Mouse (Mus musculus): ENCODE data around the gene Myh1.
A peak's percentile ranks its signal among the peaks of the same experiment; 100 is the strongest.

Myh1 gene

DNA sequence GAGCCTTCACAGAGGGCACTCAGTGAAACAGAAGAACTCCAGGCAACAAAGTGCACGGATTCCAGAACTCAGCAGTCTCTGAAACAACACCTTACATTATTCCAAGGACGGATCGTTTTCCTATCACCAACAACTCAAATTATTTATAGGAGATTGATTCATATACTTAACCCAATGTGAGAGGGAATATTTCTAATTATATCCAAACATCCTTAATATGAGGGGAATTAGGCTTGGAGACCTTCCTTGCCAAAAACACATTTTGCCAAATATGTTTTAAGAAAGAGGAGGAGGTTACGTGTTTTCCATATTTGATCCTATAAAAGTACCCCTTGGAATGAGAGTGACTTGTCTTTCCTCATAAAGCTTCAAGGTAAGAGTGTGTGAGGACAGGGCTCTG lies at the start of gene Myh1:
Gene Myh1 (plus strand): TSS at position 301 of the 400 bp plus-strand sequence.
- no peak for DNase-seq

DNA sequence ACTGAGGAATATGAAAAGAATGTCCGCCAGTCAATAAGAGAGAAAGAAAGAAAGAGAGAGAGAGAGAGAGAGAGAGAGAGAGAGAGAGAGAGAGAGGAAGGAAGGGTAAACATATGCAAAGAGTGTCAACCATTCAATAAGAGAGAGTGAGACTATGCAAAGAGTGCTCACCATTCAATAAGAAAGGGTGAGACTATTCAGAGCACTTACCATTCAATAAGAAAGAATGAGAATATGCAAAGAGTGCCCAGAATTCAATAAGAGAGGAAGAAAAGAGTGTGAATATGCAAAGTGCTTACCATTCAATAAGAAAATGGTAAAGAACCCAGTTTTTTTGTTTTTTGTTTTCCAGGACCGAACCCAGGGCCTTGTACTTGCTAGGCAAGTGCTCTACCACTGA lies 49.6 kb upstream of the Myh1 start:
- DNase-seq, result no peak

DNA sequence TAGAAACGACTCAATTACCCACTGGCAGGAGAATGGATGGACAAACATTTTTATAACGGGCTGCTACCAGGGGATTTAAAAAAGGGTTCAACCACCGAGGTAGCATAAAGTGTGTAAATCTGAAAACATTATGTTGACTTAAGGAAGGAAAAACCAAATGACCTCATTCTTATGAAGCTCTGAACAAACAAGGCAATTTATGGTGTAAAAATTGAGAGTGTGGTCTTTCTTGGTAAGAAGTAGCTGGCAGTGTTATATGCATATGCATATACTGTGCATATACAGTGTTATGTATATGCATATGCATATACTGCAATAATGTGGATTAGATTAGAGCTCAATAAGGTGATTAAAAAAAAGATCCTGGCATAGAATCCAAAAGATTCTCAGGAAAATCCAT lies 48.7 kb upstream of the Myh1 start:
- no peak for DNase-seq

DNA sequence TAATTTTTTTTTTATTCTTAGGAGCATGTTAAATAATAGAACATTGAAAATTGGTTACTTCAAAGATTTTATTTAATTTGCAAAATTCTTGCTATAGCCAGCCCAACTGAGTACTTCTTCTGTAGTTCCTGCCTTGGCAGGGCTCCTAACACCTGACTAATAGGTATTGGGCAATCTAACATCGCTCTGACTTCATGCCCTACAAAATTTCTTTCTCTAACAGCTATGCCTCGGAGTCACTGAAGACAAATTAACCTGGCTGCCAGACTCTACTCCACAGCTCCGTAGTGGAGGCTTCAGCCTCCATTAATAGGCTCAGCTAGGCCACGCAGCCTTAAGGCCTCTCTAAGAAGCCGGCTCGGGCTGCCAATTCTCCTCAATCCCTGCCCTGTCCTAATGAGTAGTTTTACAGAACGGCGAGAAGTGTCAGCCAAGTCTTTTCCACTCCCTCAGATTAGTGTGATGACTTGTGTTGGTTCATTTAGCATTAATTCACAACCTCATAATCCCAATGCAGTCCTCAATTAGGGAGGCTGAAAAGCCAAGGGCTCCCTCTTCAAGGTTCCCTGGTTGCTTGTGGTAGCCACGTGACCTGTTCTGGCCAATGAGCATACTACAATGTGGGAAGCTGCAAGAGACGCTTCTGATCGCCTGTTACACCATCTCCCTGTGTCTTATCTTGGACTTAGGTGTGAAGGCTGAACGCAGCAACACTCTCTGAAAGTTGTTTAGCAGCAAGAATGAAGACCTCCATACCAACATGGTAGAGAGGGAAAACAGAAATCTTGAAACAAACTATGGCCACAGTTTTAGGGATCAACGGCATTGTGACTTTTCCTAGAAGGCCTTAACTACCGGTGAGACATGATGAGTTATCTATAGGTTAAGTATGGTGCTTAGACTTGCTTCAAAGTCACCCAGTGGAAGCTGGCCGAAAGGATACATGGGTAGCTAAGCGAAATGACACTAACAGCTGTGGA lies 47.9 kb upstream of the Myh1 start:
- no peak for DNase-seq

DNA sequence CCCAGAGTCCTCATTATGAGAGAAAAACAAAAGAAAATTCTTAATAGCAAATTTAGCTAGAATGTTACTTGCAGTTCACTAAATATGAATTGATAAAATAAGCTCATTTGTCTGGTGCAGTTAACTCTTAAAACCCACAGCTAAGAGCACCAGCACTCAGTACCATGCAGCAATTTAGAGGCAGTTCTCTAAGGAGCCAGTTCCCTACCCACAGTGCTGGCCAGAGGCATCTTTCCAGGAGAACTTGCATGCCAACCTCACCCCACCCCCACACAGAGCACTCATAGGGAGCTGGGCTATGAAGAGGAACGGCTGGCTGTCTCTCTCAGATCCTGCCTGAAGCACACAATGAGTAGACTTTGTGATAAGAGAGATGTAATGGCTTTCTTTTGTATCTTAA lies 46.7 kb upstream of the Myh1 start:
- DNase-seq, result no peak

DNA sequence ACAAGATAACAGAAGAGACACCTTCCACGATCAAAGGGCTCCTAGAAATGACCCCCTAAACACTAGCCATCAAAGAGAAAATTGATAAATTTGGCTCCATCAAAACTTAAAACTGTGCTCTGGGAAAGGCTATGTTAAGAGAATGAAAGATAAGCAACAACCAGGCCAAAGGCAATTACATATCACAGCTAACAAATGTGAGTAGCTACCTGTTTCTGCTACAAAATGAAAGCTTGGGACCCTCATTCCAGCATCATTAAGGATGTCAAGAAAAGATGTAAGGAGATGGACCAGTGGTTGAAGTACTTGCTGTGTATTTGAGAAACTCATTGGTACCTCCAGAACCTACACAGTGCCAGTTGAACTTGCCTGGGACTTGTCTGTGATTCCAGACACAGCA lies 46.0 kb upstream of the Myh1 start:
- DNase-seq, result no peak

DNA sequence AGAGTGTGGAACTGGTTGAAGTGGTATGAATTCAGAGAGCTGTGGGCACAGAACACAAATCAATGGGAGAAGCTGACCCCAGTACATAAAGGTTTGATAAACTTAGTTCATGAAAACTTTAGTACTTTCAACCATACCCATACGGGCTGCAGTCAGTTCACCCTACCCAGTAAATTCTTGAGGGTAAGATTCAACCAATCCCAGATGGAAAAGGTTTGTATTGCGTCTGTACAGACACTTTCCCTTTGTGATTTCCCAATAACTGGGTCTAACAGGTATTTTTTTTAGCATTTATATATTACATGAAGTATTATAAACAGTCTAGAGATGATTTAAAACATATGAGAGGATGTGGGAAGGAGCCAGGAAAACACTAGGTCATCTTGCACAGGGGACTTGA lies 44.2 kb upstream of the Myh1 start:
- DNase-seq, result no peak

DNA sequence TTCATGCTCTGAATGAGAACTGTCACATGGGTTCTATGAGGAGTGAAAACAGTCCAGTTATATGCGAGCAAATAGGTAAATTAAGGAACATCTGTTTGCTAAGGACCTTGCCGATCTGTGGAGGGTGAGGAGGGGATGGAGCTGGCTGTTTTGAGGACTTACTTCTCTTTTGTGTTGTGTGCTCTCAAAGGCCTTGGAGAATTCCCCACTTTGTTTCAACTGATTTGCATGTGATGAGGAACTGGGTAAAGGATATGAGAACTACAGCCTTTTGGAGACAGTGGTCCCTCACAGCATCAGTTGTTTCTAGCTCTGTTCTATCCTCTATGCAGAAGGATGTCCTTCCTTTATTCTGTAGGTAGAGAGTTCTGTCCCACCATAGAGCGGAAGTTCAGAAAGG lies 39.7 kb upstream of the Myh1 start:
- DNase-seq, result no peak

DNA sequence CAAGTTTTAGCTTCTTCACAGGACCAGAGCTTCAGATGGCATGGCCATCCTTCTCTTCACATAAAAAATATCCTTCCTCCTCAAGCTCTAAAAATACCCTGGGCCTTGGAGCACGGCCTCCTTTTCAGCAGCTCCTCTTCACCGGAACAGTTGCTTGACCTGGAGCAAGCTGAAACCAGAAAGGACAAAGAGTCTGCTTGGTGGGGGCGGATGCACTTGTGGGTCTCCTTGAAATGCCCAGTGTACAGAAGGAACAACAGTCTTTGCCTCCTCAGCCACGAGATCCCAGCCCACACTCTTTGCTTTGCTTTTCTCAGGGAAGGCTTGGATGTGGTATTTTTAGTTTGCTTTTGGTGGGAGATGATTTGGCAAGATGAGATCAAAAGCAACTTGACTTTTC lies 36.2 kb upstream of the Myh1 start:
- no peak for DNase-seq

DNA sequence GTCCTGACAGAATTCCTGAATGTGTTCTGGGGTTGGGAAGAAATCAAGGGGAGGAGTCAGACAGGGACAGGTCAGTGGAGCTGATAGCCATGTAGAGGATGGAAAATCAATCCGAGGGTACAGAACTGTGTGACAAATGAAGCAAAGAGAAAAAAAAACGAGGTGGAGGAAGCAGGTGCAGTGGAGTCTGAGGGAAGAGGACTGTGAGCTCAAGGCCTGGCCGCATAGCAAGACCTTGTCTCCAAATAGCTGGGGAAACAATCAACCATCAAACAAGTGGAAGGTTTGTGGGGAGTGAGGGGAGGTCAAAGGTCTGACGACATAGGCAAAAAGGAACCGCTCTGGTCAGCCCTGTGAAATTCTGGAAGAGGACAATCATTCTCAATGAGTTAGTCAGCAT lies 35.0 kb upstream of the Myh1 start:
- no peak for DNase-seq

DNA sequence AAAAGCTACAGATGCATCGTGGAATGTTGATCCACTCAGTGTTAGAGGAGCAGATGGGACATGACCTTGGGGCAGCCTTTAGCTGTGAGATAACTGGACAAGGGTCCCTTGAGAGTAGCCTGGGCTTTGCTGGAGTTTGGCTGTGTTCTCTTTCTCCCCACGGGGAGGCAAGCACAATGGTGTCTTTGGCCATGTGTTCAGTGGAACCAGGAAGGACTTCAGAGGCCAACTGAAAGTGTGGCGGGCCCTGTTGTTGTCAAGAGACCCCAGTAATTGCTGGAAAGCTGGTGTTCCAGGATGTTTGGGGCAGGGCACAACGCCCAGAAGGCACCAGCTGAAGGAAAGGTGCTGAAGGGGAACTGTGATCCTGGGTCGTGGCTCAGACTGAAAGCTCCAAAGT lies 30.6 kb upstream of the Myh1 start:
- DNase-seq, result no peak

DNA sequence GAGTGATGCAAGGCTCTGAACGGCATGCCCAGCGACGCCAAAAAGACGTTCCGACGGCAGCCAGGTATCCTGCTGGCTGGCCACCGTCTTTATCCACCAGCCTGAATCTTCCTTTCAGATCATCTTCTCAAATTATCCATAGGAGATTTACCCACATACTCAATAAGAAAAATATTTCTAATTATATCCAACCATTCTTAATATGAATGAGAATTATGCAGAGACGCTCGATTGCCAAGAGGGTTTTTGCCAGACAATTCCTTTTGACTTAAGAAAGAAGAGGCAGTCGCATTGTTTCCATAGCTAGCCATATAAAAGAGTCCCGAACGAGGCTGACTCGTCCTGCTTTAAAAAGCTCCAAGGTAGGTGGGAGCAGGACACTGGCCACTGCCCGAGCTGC lies 29.1 kb upstream of the Myh1 start, which contains the start of gene Myh2:
Gene Myh2 (plus strand): TSS at position 301 of the 400 bp plus-strand sequence.
- DNase-seq, result no peak

DNA sequence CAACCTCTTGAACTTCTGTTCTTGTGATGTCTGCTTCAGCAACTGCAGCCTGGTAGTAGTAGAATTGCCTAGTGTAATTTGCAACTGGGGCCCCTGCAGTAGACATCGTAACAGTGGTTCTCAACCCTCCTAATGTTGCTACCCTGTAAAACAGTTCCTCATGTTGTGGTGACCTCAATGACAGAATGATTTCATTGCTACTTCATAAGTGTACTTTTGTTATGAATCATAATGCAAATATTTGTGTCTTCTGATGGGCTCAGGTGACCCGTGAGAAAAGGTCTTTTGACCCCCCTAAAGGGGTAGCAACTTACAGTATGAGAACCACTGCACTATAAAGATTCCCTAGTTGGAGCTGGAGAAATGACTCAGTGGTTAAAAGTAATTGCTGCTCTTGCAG lies 27.4 kb upstream of the Myh1 start:
- no peak for DNase-seq

DNA sequence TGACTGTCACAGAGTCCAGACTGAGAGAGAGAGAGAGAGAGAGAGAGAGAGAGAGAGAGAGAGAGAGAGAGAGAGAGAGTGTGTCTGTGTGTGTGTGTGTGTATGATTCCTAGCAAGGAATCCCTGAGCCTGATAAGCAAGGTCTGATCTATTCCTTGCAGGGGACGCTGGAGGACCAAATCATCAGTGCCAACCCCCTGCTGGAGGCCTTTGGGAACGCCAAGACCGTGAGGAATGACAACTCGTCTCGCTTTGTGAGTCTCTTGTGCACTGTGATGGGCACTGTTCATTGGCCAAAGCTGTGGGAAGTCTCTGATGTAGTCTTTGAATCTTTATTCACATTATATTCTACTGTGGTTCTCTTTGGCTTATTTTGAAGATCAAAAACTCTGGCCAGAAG lies 23.5 kb upstream of the Myh1 start:
- no peak for DNase-seq

DNA sequence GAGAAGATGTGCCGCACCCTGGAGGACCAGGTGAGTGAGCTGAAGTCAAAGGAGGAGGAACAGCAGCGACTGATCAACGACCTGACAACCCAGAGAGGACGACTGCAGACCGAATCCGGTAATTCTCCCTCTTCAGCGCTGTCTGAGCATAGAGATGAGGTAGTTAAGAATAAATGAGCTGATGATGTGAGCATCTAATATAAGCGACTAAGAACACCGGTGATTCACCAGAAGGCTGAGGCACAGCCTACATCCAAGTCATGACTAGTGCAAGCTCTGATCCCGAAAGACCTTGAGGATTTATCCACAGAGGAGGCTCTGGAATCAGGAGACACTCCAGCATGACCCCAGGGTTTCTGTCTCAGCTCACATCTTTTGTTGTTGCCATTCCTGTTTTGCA lies 9.5 kb upstream of the Myh1 start:
- no peak for DNase-seq

DNA sequence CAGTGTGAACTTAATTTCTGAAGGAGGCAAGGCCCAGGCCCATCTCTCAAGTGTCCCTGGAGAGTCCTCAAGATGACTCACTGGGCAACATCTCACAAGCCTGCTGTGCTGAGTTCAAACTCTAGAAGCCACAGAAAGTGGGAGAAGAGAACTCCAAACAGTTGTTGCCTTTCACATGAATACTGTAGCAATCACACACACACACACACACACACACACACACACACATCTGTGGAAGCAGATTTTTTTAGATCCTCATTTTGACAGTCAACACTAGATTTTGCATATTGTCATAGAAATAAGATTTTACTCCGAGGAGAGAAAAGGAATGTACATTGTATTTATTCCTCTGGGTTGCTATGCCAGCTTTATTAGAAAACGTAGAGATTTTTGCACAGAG lies 9.0 kb upstream of the Myh1 start:
- no peak for DNase-seq

DNA sequence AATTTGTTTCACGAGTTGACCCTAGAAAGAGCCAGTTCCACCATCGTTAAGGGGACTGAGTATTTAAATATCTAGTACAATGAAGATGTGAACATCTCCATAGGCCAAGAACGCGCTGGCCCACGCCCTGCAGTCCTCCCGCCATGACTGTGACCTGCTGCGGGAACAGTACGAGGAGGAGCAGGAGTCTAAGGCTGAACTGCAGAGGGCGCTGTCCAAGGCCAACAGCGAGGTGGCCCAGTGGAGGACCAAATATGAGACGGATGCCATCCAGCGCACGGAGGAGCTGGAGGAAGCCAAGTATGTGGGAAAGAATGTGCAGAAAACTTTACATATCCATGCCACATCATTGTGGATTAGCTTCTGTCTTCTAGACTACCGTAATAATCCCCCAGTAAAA lies 8.4 kb upstream of the Myh1 start:
- DNase-seq, result no peak

DNA sequence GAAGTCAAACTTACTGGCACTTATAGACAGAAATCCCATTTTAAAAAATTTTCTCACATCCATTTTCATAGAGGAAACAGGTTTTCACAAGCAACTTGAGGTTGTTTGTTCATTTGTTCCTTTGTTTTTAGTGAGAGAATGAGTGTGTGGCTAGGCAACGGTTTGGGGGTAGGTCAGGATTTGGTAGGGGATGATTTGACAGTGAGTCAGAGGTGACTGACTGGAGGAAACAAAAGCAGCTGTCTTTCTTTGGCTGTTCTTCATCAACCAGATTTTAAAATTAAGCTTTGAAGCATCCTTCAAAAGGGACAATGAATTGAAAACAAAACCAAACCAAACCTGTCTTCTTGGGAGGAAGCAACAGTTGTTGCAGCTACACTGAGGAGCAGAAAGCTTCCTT lies 531 bp upstream of the Myh1 start:
- no peak for DNase-seq

DNA sequence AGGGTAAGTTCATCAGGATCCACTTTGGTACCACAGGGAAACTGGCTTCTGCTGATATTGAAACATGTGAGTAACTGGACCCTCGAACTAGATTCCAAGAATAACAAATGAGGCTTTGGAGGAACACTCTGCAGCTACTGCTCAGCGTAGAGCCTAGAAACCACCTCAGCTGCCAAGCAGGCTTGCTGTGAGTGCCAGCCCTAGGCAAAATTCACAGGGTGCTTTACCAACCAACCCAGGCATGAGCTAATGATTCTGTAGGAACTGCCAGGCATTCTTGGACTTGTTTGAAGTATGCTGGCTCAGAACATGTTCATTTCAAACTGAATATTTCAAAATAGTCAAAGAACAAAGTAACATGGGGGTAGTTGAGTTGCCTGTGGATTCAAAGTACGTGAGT lies 4.9 kb downstream of the Myh1 start:
- DNase-seq, result peak; percentile 28

DNA sequence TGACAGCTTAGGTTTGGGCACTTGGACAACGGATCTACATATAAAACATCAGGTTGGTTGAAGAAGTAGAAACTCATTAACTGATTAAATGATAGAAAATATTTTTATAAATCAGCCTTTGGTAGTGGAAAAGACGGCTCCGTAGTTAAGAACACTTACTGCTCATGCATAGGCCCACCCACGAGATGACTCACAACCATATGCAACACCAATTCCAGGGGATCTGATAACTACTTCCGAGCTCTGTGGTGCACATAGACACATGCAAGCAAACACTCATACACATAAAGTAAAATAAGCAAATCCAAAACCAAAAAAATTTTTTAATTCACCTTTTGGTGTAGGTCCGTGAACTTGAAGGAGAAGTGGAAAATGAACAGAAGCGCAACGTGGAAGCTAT lies 22.0 kb downstream of the Myh1 start:
- DNase-seq, result no peak

DNA sequence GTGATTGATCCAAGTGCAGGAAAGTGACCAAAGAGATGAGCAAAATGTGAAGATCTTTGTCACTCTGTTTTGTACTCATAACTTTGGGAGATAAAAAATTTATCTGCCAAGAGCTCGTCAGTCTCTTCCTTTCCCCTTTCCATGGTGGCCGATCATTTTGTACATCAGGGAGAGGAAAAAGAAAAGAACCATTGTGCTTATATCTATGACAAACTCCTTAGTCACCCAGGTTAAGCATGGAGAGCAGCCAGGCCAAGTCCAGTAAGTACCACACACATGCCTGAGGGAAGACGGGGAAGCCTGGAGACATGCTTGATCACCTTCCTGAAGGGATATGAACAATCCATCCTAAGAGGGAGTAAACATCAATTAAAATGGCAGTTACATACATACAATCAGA lies 24.6 kb downstream of the Myh1 start:
- DNase-seq, result no peak

DNA sequence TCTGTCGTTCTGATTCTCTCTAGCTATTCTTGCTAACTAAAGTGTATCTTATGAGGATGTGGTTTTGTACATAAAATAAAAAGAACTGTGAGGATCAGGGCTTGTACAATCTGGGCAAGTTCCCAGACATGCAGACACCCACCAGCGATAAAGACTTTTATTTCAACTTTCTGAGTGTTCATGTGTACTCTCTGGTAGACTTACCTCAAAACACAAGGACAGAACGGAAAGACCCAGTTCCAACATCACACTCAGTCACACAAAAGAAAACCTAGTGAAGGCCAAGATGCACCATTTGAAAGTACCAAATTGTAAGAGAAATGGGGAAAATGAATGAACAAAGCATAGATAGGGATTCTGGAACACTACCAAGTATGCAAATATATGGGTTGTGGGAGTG lies 28.9 kb downstream of the Myh1 start:
- no peak for DNase-seq

DNA sequence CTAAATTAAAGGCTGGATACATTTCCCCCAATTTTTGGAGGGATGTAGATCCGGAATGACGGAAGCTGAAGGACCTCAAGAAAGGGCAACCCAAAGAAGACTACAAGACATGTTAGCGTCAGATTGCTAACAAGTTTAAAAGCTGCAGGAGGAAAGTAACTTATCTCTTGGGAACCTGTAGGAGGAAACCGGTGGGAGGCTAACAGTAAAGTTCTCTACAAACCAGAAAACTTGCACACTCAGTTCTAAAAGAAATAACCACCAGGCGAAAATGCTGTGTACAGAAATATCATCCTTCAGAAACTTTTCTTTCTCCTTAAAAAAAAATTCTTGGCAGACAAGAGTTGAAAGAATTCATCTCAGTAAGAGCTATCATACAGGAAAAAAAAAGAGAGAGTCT lies 29.3 kb downstream of the Myh1 start:
- no peak for DNase-seq

DNA sequence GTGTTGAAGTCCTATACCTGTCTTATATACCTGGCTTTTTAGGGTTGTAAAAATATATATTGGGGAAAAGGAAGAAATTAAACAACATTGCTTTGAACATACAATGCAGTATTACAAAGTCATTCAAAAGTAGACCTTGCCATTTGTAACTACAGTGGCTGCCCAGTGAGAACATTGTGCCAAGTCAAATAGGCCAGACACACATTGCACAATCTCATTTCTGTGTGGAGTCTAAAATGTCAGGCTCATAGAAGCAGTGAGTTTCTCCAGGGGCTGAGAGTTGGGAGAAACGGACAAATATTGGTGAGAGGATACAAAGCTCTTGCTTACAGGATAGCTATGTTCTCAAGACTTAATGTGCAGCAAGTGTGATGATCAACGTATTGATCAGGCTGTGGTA lies 30.1 kb downstream of the Myh1 start:
- no peak for DNase-seq
